In genomic region chr5:35056604-35057432, GRCm38 (mm10) we compare ENCODE assay signal across 8 mouse cellular contexts. TPM values are rescaled to one million over a fixed set of nuclear protein-coding genes. Genes with fewer than 3 reads are reported as not detected.
DNase-seq lines count a peak whose midpoint lies in the region; ATAC-seq and TF ChIP-seq lines count a peak whose summit lies in the region.

Gene Dok7, plus strand, starts transcription at chr5:35056766.

- H3K9me3 ChIP-seq in E14TG2a.4 (ENCODE audit: low read length), result no peaks in the 10 kb centered on the region
- H3K9me3 ChIP-seq in forebrain, postnatal 0 days (ENCODE audit: low read length), result no peaks in the 10 kb centered on the region
- H3K9me3 ChIP-seq in lung, embryonic 14.5 days (ENCODE audit: low read depth, low read length), result no peaks in the 10 kb centered on the region

- 2% methylated on average over 48 of the region's 74 CpGs for WGBS in forebrain, postnatal 0 days
- WGBS in lung, embryonic 14.5 days, result under 1% methylated on average over 61 of the region's 74 CpGs

- ATAC-seq in forebrain, postnatal 0 days, result peak; percentile 78
- peak; percentile 69; the same call in 1 of the 2 replicates for ATAC-seq in lung, embryonic 14.5 days (ENCODE audit: insufficient read depth)
- ATAC-seq in CD4-positive, CD25-positive, alpha-beta regulatory T cell, adult 4 months, result no peak

- TF ChIP-seq CTCF in E14TG2a.4 (conservative IDR thresholded peaks at IDR 0.05; ENCODE audit: low read length), result no peak
- peak; percentile 52 for TF ChIP-seq CTCF in forebrain, postnatal 0 days (IDR thresholded peaks at IDR 0.05; ENCODE audit: low read depth)
- peak; percentile 45 for TF ChIP-seq CTCF in lung, embryonic 14.5 days (IDR thresholded peaks at IDR 0.05; ENCODE audit: low read depth)

- peaks cover 71% of the 10 kb centered on the region for H3K27me3 ChIP-seq in E14TG2a.4 (ENCODE audit: insufficient read depth, low read length)
- H3K27me3 ChIP-seq in forebrain, postnatal 0 days (ENCODE audit: insufficient read depth, low read length), result no peaks in the 10 kb centered on the region
- H3K27me3 ChIP-seq in lung, embryonic 14.5 days (ENCODE audit: insufficient read depth, low read length), result peaks cover 27% of the 10 kb centered on the region

- peak within 1 kb of the TSS; percentile 79 for H3K4me3 ChIP-seq in E14TG2a.4 (replicated peaks; ENCODE audit: low read length)
- peak within 1 kb of the TSS; percentile 37 for H3K4me3 ChIP-seq in brown adipose tissue, adult 24 weeks (ENCODE audit: insufficient read depth, low read depth, low read length)
- H3K4me3 ChIP-seq in forebrain, postnatal 0 days (ENCODE audit: low read depth, low read length), result peak within 1 kb of the TSS; percentile 69
- peak within 1 kb of the TSS; percentile 54 for H3K4me3 ChIP-seq in lung, embryonic 14.5 days (ENCODE audit: low read depth, low read length)

- intact Hi-C loops in heart, postnatal 25 days (cut with DNase I), result no loop called here

- peaks cover 10% of the 10 kb centered on the region for H3K4me1 ChIP-seq in E14TG2a.4 (replicated peaks; ENCODE audit: low read depth, low read length)
- H3K4me1 ChIP-seq in brown adipose tissue, adult 24 weeks (ENCODE audit: control insufficient read depth, insufficient read depth, insufficient read length, low read length), result peaks cover 3% of the 10 kb centered on the region; the same call in 1 of the 2 replicates
- H3K4me1 ChIP-seq in forebrain, postnatal 0 days (ENCODE audit: insufficient read depth), result peaks cover 4% of the 10 kb centered on the region; the same call in 1 of the 2 replicates
- H3K4me1 ChIP-seq in lung, embryonic 14.5 days (ENCODE audit: insufficient read depth), result peaks cover 4% of the 10 kb centered on the region; the same call in 1 of the 2 replicates

- H3K27ac ChIP-seq in brown adipose tissue, adult 24 weeks (replicated peaks; ENCODE audit: low read depth, low read length), result no peak within 1 kb of the TSS
- peak within 1 kb of the TSS; percentile 59; the same call in 1 of the 2 replicates for H3K27ac ChIP-seq in forebrain, postnatal 0 days (ENCODE audit: low read depth, low read length)
- no peak within 1 kb of the TSS for H3K27ac ChIP-seq in lung, embryonic 14.5 days (ENCODE audit: low read depth)

- H3K36me3 ChIP-seq in E14TG2a.4 (ENCODE audit: insufficient read depth, low read length), result no peaks in the 10 kb centered on the region
- no peaks in the 10 kb centered on the region for H3K36me3 ChIP-seq in forebrain, postnatal 0 days (ENCODE audit: insufficient read depth)
- no peaks in the 10 kb centered on the region for H3K36me3 ChIP-seq in lung, embryonic 14.5 days (ENCODE audit: insufficient read depth)

- peak within 1 kb of the TSS; percentile 93 for H3K4me2 ChIP-seq in forebrain, postnatal 0 days (ENCODE audit: low read depth)
- peak within 1 kb of the TSS; percentile 91 for H3K4me2 ChIP-seq in lung, embryonic 14.5 days

- H3K9ac ChIP-seq in forebrain, postnatal 0 days, result peak within 1 kb of the TSS; percentile 72
- peak within 1 kb of the TSS; percentile 55 for H3K9ac ChIP-seq in lung, embryonic 14.5 days

- DNase-seq in forebrain, postnatal 0 days, result peak; percentile 64
- DNase-seq in heart, postnatal 25 days (ENCODE audit: low spot score), result peak; percentile 54
- DNase-seq in layer of hippocampus, adult 8-10 months (ENCODE audit: low spot score in 2 of 2), result peak; percentile 60 to 72
- peak; percentile 66 for DNase-seq in lung, embryonic 14.5 days
- peak; percentile 81 for DNase-seq in retina, postnatal 1 day

RNA-seq across cellular contexts. Expression of gene Dok7, which starts in this region (rescaled TPM):
- 0.46 TPM in 1 of 2 replicates, not detected in the other for polyA plus RNA-seq in brown adipose tissue, adult 24 weeks (2012; ENCODE audit: insufficient read depth, insufficient read length, missing spikeins)
- 15.0 and 16.4 TPM in 2 replicates for total RNA-seq in forebrain, postnatal 0 days (2014; rRNA removed)
- 9.6 and 10.1 TPM in 2 replicates for polyA plus RNA-seq in forebrain, postnatal 0 days (2015; fragmentation: Nextera tagmentation; extraction: Ambion mirVana)
- total RNA-seq in heart, postnatal 25 days (2021), result 10 to 100 TPM; 34.5 to 43.8 TPM
- 10 to 100 TPM; 15.9 to 23.8 (median 17.4) TPM for total RNA-seq in layer of hippocampus, adult 8-10 months (2022)
- 0.83 and 1.4 TPM in 2 replicates for polyA plus RNA-seq in lung, embryonic 14.5 days (2014; fragmentation: Nextera tagmentation; extraction: Ambion mirVana)
- not detected for polyA plus RNA-seq in CD4-positive, CD25-positive, alpha-beta regulatory T cell, adult 4 months (2017; shearing (Covaris generic))
